21 mouse cellular contexts compared by ENCODE assay signal in genomic region chr3:92708974-92709373, GRCm38 (mm10). TPM values are rescaled to one million over a fixed set of nuclear protein-coding genes. Genes with fewer than 3 reads are reported as not detected.
DNase-seq lines count a peak whose midpoint lies in the region; ATAC-seq and TF ChIP-seq lines count a peak whose summit lies in the region.
"Had no signal": no experiment of that assay in that cellular context is flagged by ENCODE, and none has a peak within 500 bp of the region (broad histone marks: within the 10 kb centered on the region; RNA-seq: fewer than 3 reads in every experiment).

Lce1e (minus strand) TSS chr3:92709074.

- ATAC-seq in stomach, postnatal 0 days (ENCODE audit: low FRiP score, low TSS enrichment): no peak
- ATAC-seq: activated CD4-positive, CD25-positive, alpha-beta regulatory T cell, adult 4 months; CD4-positive, CD25-positive, alpha-beta regulatory T cell, adult 4 months; Patski had no signal

- no peak within 1 kb of the TSS for H3K4me3 ChIP-seq in lung, adult 2 months (replicated peaks; ENCODE audit: extremely low read depth, low read depth, low read length)
- no peak within 1 kb of the TSS for H3K4me3 ChIP-seq in stomach, postnatal 0 days (ENCODE audit: low read depth, low read length)

- no peak within 1 kb of the TSS for H3K9ac ChIP-seq in stomach, postnatal 0 days (ENCODE audit: low read length)

- no peak for TF ChIP-seq CTCF in lung, adult 2 months (IDR thresholded peaks at IDR 0.05; ENCODE audit: insufficient read depth, low read length)
- no peak for TF ChIP-seq CTCF in stomach, postnatal 0 days (IDR thresholded peaks at IDR 0.05; ENCODE audit: low read depth)

- TF ChIP-seq EP300 in stomach, postnatal 0 days (optimal IDR thresholded peaks at IDR 0.05): no peak

- no peaks in the 10 kb centered on the region for H3K4me1 ChIP-seq in lung, adult 2 months (ENCODE audit: control insufficient read depth, insufficient read depth, low read length)
- H3K4me1 ChIP-seq in stomach, postnatal 0 days (replicated peaks; ENCODE audit: control insufficient read depth, insufficient read depth): no peaks in the 10 kb centered on the region

- TF ChIP-seq POLR2A in lung, adult 2 months (IDR thresholded peaks at IDR 0.05; ENCODE audit: borderline replicate concordance, extremely low read depth, low read depth, low read length): no peak

- WGBS in lung, adult 2 months: 66% methylated on average over 2 of the region's 2 CpGs
- WGBS in stomach, postnatal 0 days: 77% methylated on average over 2 of the region's 2 CpGs

- H3K27me3 ChIP-seq in stomach, postnatal 0 days (ENCODE audit: control insufficient read depth, insufficient read depth, low read length): no peaks in the 10 kb centered on the region
- H3K27me3 ChIP-seq: CH12.LX had no signal

- no peak for DNase-seq in lung, adult 2 months
- no peak for DNase-seq in lung, postnatal 14 days
- no peak for DNase-seq in stomach, postnatal 0 days (ENCODE audit: low spot score)
- DNase-seq in ovary, adult 18-20 months (ENCODE audit: low spot score): no peak
- DNase-seq: adrenal gland, adult 2 months; adrenal gland, adult 8-10 months; adrenal gland, postnatal 10 days; adrenal gland, postnatal 14 days; adrenal gland, postnatal 25 days; adrenal gland, postnatal 36 days; B cell, adult 2 months; cerebellum, adult 11 months; cerebellum, adult 11-12 months; cerebellum, adult 18-20 months had no signal

- no peak within 1 kb of the TSS for H3K4me2 ChIP-seq in stomach, postnatal 0 days (replicated peaks; ENCODE audit: low read depth)

- H3K9me3 ChIP-seq in stomach, postnatal 0 days (ENCODE audit: control insufficient read depth, low read length): no peaks in the 10 kb centered on the region
- H3K9me3 ChIP-seq: G1E had no signal

- H3K36me3 ChIP-seq in stomach, postnatal 0 days (ENCODE audit: control insufficient read depth, insufficient read depth, low read length): no peaks in the 10 kb centered on the region
- H3K36me3 ChIP-seq: G1E had no signal

- H3K27ac ChIP-seq in stomach, postnatal 0 days (replicated peaks): no peak within 1 kb of the TSS

RNA-seq across cellular contexts. Expression of gene Lce1e, which starts in this region (rescaled TPM):
- 25.3 TPM in 1 of 2 replicates, not detected in the other for polyA plus RNA-seq in lung, adult 2 months (2012; rRNA removed)
- 326 and 341 TPM in 2 replicates for polyA plus RNA-seq in stomach, postnatal 0 days (2015; fragmentation: Nextera tagmentation; extraction: Ambion mirVana)
- polyA plus RNA-seq: activated CD4-positive, CD25-positive, alpha-beta regulatory T cell, adult 4 months; adrenal gland, adult 2 months; brain, embryonic 14.5 days; C2C12; CD4-positive, CD25-positive, alpha-beta regulatory T cell, adult 4 months; G1E; Patski had no signal

Comparison
In these comparisons a context has a peak if more than half of its experiments do, and no peak if none do; other contexts are left out.
1. RNA of gene Lce1e (polyA plus RNA-seq): 326 to 341 TPM in stomach, postnatal 0 days; 25.3 TPM in lung, adult 2 months; every median in the first group is over 10 times any median in the second.